Mouse (Mus musculus) skeletal muscle tissue, postnatal 0 days (tissue): Measurements from ENCODE around the gene Cnot6l. TPM values are rescaled to one million over a fixed set of nuclear protein-coding genes. Genes with fewer than 3 reads are reported as not detected.

Experiments used
- polyA plus RNA-seq: library from polyadenylated mRNA; unstranded; fragments of >200 nt; fragmentation: Nextera tagmentation; extraction: Ambion mirVana; gene quantifications from 2 replicates; pipeline ENCODE4 v1.2.1, GENCODE M21; 2015

The Cnot6l gene
- 18.0 and 21.2 TPM in 2 replicates for polyA plus RNA-seq

DNA sequence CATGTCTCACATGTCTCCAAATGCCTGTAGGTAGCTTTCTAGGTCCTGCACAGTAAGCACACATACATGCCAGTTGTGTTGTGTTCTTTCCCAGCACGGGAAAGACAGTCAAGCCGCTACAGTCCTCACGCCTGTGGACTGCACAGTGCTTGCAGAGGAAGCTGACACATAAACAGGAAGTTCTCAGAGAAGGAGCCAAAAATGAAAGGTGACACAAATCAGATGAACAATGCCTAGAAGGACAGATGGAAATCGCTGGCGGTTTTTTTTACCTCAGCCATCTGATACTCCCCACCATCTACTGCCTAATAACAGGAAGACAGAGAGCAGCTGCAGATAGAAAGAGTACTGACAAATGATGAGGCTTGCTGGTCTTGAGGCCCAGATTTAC, at the start of gene Cnot6l:
Gene Cnot6l (minus strand): TSS at position 151 of the 391 bp plus-strand sequence.

GRCm38 (mm10) chr5:96209459-96209858, 45.5 kb upstream of the Cnot6l start, which contains the start of gene Mrpl1:
TSS of gene Mrpl1 (plus strand) at chr5:96209493.

Other genes with a start within 250 kb of the Cnot6l start
- 1.5 and 4.1 TPM in 2 replicates for gene Cxcl13, start 207.2 kb downstream of the Cnot6l start, polyA plus RNA-seq
- 26.6 and 27.1 TPM in 2 replicates for gene Mrpl1, start 45.3 kb upstream of the Cnot6l start, polyA plus RNA-seq
- 3.8 and 4.8 TPM in 2 replicates for gene Fras1, start 209.8 kb upstream of the Cnot6l start, polyA plus RNA-seq